Mouse (Mus musculus): ENCODE data around the gene Il6st. TPM values are rescaled to one million over a fixed set of nuclear protein-coding genes. Genes with fewer than 3 reads are reported as not detected.

Il6st gene
- polyA plus RNA-seq, 1 experiment: 8.3 TPM

- peaks cover 6% of the 10 kb centered on the region; the same call in 1 of the 2 replicates for H3K4me1 ChIP-seq (ENCODE audit: control insufficient read depth, insufficient read depth, insufficient read length, low read length)
- TF ChIP-seq POLR2A (IDR thresholded peaks at IDR 0.05; ENCODE audit: low read depth, low read length): no peak
- no peak for TF ChIP-seq CTCF (IDR thresholded peaks at IDR 0.05; ENCODE audit: extremely low read depth, insufficient read length, insufficient replicate concordance, low read depth, low read length)
- H3K27me3 ChIP-seq (ENCODE audit: control insufficient read depth, insufficient read depth, low read length): no peaks in the 10 kb centered on the region
- 86% methylated on average over 6 of the region's 6 CpGs for WGBS
- no peaks in the 10 kb centered on the region for H3K36me3 ChIP-seq (ENCODE audit: control insufficient read depth, insufficient read depth, low read length)
- no peak overlapping the region for H3K27ac ChIP-seq (ENCODE audit: insufficient read depth, low read depth, low read length)
- no peak overlapping the region for H3K4me3 ChIP-seq (ENCODE audit: low read depth, low read length)
Observed at GRCm38 (mm10) chr13:112462411-112462987, 1.4 kb upstream of the Il6st start.

- TF ChIP-seq CTCF (IDR thresholded peaks at IDR 0.05; ENCODE audit: extremely low read depth, insufficient read length, insufficient replicate concordance, low read depth, low read length): no peak
- TF ChIP-seq POLR2A (IDR thresholded peaks at IDR 0.05; ENCODE audit: low read depth, low read length): no peak
Observed at GRCm38 (mm10) chr13:112463337-112463802, 500 bp upstream of the Il6st start.

GRCm38 (mm10) chr13:112464626-112465287 lies 887 bp downstream of the Il6st start:
- Histone ChIP-seq H3K36me3 (ENCODE audit: control insufficient read depth, insufficient read depth, low read length) (no peaks in the 10 kb centered on the region), H3K4me1 (ENCODE audit: control insufficient read depth, insufficient read depth, insufficient read length, low read length) (peaks cover 7% of the 10 kb centered on the region; the same call in 1 of the 2 replicates), H3K27ac (ENCODE audit: insufficient read depth, low read depth, low read length) (peak overlapping the region; percentile 80), H3K4me3 (ENCODE audit: low read depth, low read length) (peak overlapping the region; percentile 92), H3K27me3 (ENCODE audit: control insufficient read depth, insufficient read depth, low read length) (no peaks in the 10 kb centered on the region)
- WGBS: 6% methylated on average over 18 of the region's 18 CpGs
- TF ChIP-seq POLR2A (IDR thresholded peaks at IDR 0.05; ENCODE audit: low read depth, low read length): no peak

More at GRCm38 (mm10) chr13:112463337-112463802, 500 bp upstream of the Il6st start:
- Histone ChIP-seq H3K36me3 (ENCODE audit: control insufficient read depth, insufficient read depth, low read length) (no peaks in the 10 kb centered on the region), H3K27me3 (ENCODE audit: control insufficient read depth, insufficient read depth, low read length) (no peaks in the 10 kb centered on the region), H3K4me1 (ENCODE audit: control insufficient read depth, insufficient read depth, insufficient read length, low read length) (peaks cover 7% of the 10 kb centered on the region; the same call in 1 of the 2 replicates), H3K27ac (ENCODE audit: insufficient read depth, low read depth, low read length) (peak overlapping the region; percentile 90), H3K4me3 (ENCODE audit: low read depth, low read length) (peak overlapping the region; percentile 92)
- 2% methylated on average over 17 of the region's 17 CpGs for WGBS

GRCm38 (mm10) chr13:112465585-112465984 lies 1.7 kb downstream of the Il6st start:
- H3K27me3 ChIP-seq (ENCODE audit: control insufficient read depth, insufficient read depth, low read length): no peaks in the 10 kb centered on the region
- H3K4me3 ChIP-seq (ENCODE audit: low read depth, low read length): peak overlapping the region; percentile 41; the same call in 1 of the 2 replicates
- TF ChIP-seq POLR2A (IDR thresholded peaks at IDR 0.05; ENCODE audit: low read depth, low read length) (no peak), CTCF (IDR thresholded peaks at IDR 0.05; ENCODE audit: extremely low read depth, insufficient read length, insufficient replicate concordance, low read depth, low read length) (no peak)
- peaks cover 7% of the 10 kb centered on the region; the same call in 1 of the 2 replicates for H3K4me1 ChIP-seq (ENCODE audit: control insufficient read depth, insufficient read depth, insufficient read length, low read length)
- WGBS: 40% methylated on average over 2 of the region's 2 CpGs
- peak overlapping the region; percentile 37; the same call in 1 of the 2 replicates for H3K27ac ChIP-seq (ENCODE audit: insufficient read depth, low read depth, low read length)
- no peaks in the 10 kb centered on the region for H3K36me3 ChIP-seq (ENCODE audit: control insufficient read depth, insufficient read depth, low read length)

GRCm38 (mm10) chr13:112466136-112466945 lies 2.5 kb downstream of the Il6st start:
- H3K27ac ChIP-seq (ENCODE audit: insufficient read depth, low read depth, low read length): peak overlapping the region; percentile 46; the same call in 1 of the 2 replicates
- H3K4me1 ChIP-seq (ENCODE audit: control insufficient read depth, insufficient read depth, insufficient read length, low read length): peaks cover 7% of the 10 kb centered on the region; the same call in 1 of the 2 replicates
- no peak for TF ChIP-seq POLR2A (IDR thresholded peaks at IDR 0.05; ENCODE audit: low read depth, low read length)
- no peak for TF ChIP-seq CTCF (IDR thresholded peaks at IDR 0.05; ENCODE audit: extremely low read depth, insufficient read length, insufficient replicate concordance, low read depth, low read length)
- WGBS: 71% methylated on average over 19 of the region's 19 CpGs
- H3K27me3 ChIP-seq (ENCODE audit: control insufficient read depth, insufficient read depth, low read length): no peaks in the 10 kb centered on the region
- H3K4me3 ChIP-seq (ENCODE audit: low read depth, low read length): no peak overlapping the region
- no peaks in the 10 kb centered on the region for H3K36me3 ChIP-seq (ENCODE audit: control insufficient read depth, insufficient read depth, low read length)

- H3K36me3 ChIP-seq (ENCODE audit: control insufficient read depth, insufficient read depth, low read length): no peaks in the 10 kb centered on the region
- 0 out of 2 replicates have a peak overlapping the region, but pooled peaks have one; percentile 46 for H3K27ac ChIP-seq (ENCODE audit: insufficient read depth, low read depth, low read length)
- H3K4me1 ChIP-seq (ENCODE audit: control insufficient read depth, insufficient read depth, insufficient read length, low read length): peaks cover 7% of the 10 kb centered on the region; the same call in 1 of the 2 replicates
- no peaks in the 10 kb centered on the region for H3K27me3 ChIP-seq (ENCODE audit: control insufficient read depth, insufficient read depth, low read length)
- no peak overlapping the region for H3K4me3 ChIP-seq (ENCODE audit: low read depth, low read length)
- 73% methylated on average over 3 of the region's 3 CpGs for WGBS
- TF ChIP-seq POLR2A (IDR thresholded peaks at IDR 0.05; ENCODE audit: low read depth, low read length) (no peak), CTCF (IDR thresholded peaks at IDR 0.05; ENCODE audit: extremely low read depth, insufficient read length, insufficient replicate concordance, low read depth, low read length) (no peak)
Observed at GRCm38 (mm10) chr13:112466946-112467255, 3.0 kb downstream of the Il6st start.
